Mouse (Mus musculus): ENCODE results near the gene Gng3. TPM values are rescaled to one million over a fixed set of nuclear protein-coding genes. Genes with fewer than 3 reads are reported as not detected.

Gng3 gene
- 0.43 and 0.46 TPM in 2 replicates for polyA plus RNA-seq (2015; fragmentation: Nextera tagmentation; extraction: Ambion mirVana)

GRCm38 (mm10) chr19:8839103-8839907 lies at the start of gene Gng3:
Gene Gng3, minus strand, starts transcription at chr19:8839194.

DNA sequence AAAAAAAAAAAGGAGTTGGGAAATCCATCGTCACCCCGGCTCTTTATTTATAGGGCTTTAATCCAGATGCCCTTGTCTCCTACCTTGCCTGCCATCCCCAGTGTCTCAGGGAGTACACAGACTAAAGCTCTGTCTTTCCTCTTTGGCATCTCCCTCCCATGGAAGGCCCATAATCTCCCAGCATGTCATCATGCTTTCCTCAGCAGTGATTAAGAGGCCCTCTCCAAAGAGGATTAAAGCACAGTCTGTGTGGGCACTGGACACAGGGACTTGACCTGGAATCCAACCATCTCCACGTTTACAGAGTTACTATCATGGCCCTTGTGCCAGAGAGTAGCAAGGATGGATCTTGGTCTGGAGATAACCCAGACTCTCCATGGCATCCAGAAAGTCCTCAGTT lies 44.6 kb upstream of the Gng3 start, which contains the start of the genes Lbhd1 and Gm49403:
TSS of gene Lbhd1 (plus strand) at position 117 of the 400 bp plus-strand sequence.
TSS of gene Gm49403 (plus strand) at position 315 of the 400 bp plus-strand sequence.

DNA sequence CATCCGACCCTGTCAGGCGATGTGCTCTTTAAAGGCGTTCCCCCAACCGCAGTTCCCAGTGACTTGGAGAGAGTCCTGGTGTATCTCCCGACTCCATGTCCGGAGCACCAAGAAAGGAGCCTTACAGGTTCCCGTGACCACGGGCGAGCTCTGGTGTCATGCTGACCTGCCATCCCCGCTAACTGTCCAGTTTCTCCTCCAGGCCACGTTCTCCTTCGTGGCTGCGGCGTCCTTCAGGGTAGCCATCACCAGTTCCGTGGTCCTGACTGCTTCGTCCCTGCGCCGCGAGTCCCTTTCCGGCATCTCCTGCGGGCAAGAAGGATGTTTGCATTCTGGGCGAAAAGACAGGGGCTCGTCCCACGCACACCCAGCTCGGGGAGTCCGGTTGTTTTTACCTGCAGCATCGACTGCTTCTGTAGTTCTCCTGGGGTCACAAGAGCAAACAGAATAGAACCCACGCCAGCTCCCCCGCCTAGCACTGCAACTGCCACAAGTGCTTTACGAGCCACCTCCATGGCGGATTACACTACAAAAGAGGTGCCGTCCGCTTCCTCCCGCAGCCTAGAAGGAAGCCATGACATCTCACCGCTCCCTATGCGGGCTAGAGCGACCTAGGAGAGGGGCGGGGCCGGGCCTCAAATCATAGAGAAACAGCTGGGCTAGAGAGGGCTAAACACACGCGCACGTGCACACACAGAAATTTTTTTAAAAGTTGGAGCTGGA lies 41.5 kb upstream of the Gng3 start, which contains the start of gene Uqcc3:
TSS of gene Uqcc3 (minus strand) at position 613 of the 723 bp plus-strand sequence.

GRCm38 (mm10) chr19:8871267-8872186 lies 32.5 kb upstream of the Gng3 start, which contains the start of gene Ubxn1:
Gene Ubxn1, plus strand, starts transcription at chr19:8871496.

DNA sequence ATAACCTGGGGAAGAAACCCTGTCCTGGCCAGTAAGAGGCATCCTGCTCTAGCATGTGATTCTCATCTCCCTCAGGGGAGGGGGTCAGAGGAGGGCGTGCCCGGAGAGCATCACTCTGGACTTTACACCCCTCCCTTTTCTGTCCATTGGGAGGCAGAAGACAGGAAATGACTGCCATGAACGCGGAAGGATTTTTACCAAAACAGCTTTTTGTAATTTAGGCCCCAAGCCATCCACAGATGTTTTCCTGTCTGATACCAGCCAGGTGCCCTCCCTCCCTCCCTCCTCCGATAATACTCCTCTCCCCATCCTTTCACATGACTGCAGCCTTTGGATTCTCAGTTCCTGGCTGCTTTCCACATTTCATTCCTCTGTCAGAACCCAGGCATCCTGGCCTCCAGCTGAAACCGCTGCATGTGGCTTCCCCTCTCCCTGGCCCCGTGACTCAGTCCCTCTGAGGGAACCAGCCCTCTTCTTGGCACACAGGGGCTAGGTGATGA lies 11.5 kb upstream of the Gng3 start, which contains the start of gene Lrrn4cl:
TSS of gene Lrrn4cl (plus strand) at position 367 of the 500 bp plus-strand sequence.

DNA sequence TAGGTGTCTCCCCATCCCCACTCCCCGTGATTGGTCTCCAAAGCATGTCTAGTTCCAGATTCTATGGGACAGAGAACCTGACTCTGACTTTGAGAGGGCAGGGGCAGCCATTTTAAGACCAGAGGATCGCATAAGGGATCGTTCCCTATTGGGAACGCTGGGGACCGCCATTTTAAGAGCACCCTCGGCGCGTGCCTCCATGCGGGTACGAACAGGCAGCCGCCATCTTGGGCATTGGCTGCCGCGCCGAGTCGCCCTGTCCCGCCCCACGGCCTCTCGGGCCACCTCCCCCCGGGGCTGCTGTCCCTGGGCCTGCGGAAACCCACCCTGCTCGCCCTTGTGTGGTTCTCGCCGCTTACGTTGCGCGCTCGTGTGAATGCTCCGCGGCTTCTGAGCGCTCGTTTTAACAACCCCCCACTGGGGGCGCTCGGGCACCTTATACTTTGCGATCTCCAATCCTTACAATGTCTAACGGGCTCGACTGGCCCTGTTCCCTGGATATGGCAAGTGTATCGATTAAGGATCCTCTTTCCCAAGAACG lies 1.7 kb downstream of the Gng3 start, which contains the start of gene Bscl2:
TSS of gene Bscl2 (plus strand) at position 217 of the 541 bp plus-strand sequence.

DNA sequence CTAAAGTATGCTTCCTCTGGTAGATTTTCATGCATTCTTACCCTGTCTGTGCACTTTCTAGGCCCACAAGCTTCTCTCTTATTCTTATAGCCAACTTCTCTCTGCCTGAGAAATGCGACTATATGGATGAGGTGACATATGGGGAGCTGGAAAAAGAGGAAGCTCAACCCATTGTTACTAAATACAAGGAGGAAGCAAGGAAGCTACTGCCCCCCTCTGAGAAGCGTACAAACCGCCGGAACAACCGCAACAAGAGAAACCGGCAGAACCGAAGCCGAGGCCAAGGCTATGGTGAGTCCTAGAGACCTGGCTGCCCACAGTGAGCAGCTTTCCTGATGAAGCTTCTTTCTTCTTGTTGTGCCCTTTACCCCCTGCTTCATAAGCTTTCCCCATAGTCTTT lies 9.3 kb downstream of the Gng3 start, which contains the start of gene AC129217.1:
TSS of gene AC129217.1 (plus strand) at position 114 of the 400 bp plus-strand sequence.

GRCm38 (mm10) chr19:8819596-8820423 lies 19.2 kb downstream of the Gng3 start, which contains the start of gene Hnrnpul2:
Gene Hnrnpul2, plus strand, starts transcription at chr19:8820010.

GRCm38 (mm10) chr19:8818801-8819595 lies 20.0 kb downstream of the Gng3 start, which contains the start of gene Ttc9c:
Gene Ttc9c, minus strand, starts transcription at chr19:8819333.

GRCm38 (mm10) chr19:8802130-8802821 lies 36.7 kb downstream of the Gng3 start, which contains the start of gene Zbtb3:
Gene Zbtb3, plus strand, starts transcription at chr19:8802555.

GRCm38 (mm10) chr19:8798264-8798946 lies 40.6 kb downstream of the Gng3 start, which contains the start of gene Polr2g:
Gene Polr2g, minus strand, starts transcription at chr19:8798577.

Small RNA genes lying within 50 kb of the gene (microRNA-seq; reads per million reads assigned to microRNA genes)
- 0 to 0.21 reads per million in 2 experiments for gene Mir5136

Other genes starting within 250 kb of the Gng3 start
- gene Slc22a8, start 247.9 kb downstream of the Gng3 start, polyA plus RNA-seq (2015; fragmentation: Nextera tagmentation; extraction: Ambion mirVana) = not detected in 2 replicates
- gene Slc22a6, start 221.2 kb downstream of the Gng3 start, polyA plus RNA-seq (2015; fragmentation: Nextera tagmentation; extraction: Ambion mirVana) = not detected in 2 replicates
- 0.02 and 0.03 TPM in 2 replicates for gene Chrm1, start 175.4 kb downstream of the Gng3 start, polyA plus RNA-seq (2015; fragmentation: Nextera tagmentation; extraction: Ambion mirVana)
- gene Slc3a2, start 115.8 kb downstream of the Gng3 start, polyA plus RNA-seq (2015; fragmentation: Nextera tagmentation; extraction: Ambion mirVana) = 43.4 and 65.1 TPM in 2 replicates
- 39.3 and 41.2 TPM in 2 replicates for gene Wdr74, start 103.4 kb downstream of the Gng3 start, polyA plus RNA-seq (2015; fragmentation: Nextera tagmentation; extraction: Ambion mirVana)
- 0.66 TPM in 1 of 2 replicates, not detected in the other for gene 1700092M07Rik, start 98.5 kb downstream of the Gng3 start, polyA plus RNA-seq (2015; fragmentation: Nextera tagmentation; extraction: Ambion mirVana)
- 66.0 and 69.0 TPM in 2 replicates for gene Stx5a, start 97.8 kb downstream of the Gng3 start, polyA plus RNA-seq (2015; fragmentation: Nextera tagmentation; extraction: Ambion mirVana)
- 54.0 and 56.1 TPM in 2 replicates for gene Nxf1, start 82.1 kb downstream of the Gng3 start, polyA plus RNA-seq (2015; fragmentation: Nextera tagmentation; extraction: Ambion mirVana)
- gene Tmem223, start 68.2 kb downstream of the Gng3 start, polyA plus RNA-seq (2015; fragmentation: Nextera tagmentation; extraction: Ambion mirVana) = 154 and 161 TPM in 2 replicates
- gene Tmem179b, start 64.7 kb downstream of the Gng3 start, polyA plus RNA-seq (2015; fragmentation: Nextera tagmentation; extraction: Ambion mirVana) = 45.0 and 52.0 TPM in 2 replicates
- 13.8 and 14.2 TPM in 2 replicates for gene Taf6l, start 52.8 kb downstream of the Gng3 start, polyA plus RNA-seq (2015; fragmentation: Nextera tagmentation; extraction: Ambion mirVana)
- 106 and 107 TPM in 2 replicates for gene Polr2g, start 40.6 kb downstream of the Gng3 start, polyA plus RNA-seq (2015; fragmentation: Nextera tagmentation; extraction: Ambion mirVana)
- 1.4 and 1.6 TPM in 2 replicates for gene Zbtb3, start 36.6 kb downstream of the Gng3 start, polyA plus RNA-seq (2015; fragmentation: Nextera tagmentation; extraction: Ambion mirVana)
- 18.6 and 18.7 TPM in 2 replicates for gene Ttc9c, start 19.9 kb downstream of the Gng3 start, polyA plus RNA-seq (2015; fragmentation: Nextera tagmentation; extraction: Ambion mirVana)
- 2.9 and 3.4 TPM in 2 replicates for gene Hnrnpul2, start 19.2 kb downstream of the Gng3 start, polyA plus RNA-seq (2015; fragmentation: Nextera tagmentation; extraction: Ambion mirVana)
- gene AC129217.1, start 9.4 kb downstream of the Gng3 start, polyA plus RNA-seq (2015; fragmentation: Nextera tagmentation; extraction: Ambion mirVana) = not detected in 2 replicates
- gene Bscl2, start 1.7 kb downstream of the Gng3 start, polyA plus RNA-seq (2015; fragmentation: Nextera tagmentation; extraction: Ambion mirVana) = 25.2 and 79.5 TPM in 2 replicates
- gene Lrrn4cl, start 11.6 kb upstream of the Gng3 start, polyA plus RNA-seq (2015; fragmentation: Nextera tagmentation; extraction: Ambion mirVana) = 8.7 and 11.7 TPM in 2 replicates
- 164 and 180 TPM in 2 replicates for gene Ubxn1, start 32.3 kb upstream of the Gng3 start, polyA plus RNA-seq (2015; fragmentation: Nextera tagmentation; extraction: Ambion mirVana)
- 91.7 and 93.1 TPM in 2 replicates for gene Uqcc3, start 41.7 kb upstream of the Gng3 start, polyA plus RNA-seq (2015; fragmentation: Nextera tagmentation; extraction: Ambion mirVana)
- gene Lbhd1, start 44.5 kb upstream of the Gng3 start, polyA plus RNA-seq (2015; fragmentation: Nextera tagmentation; extraction: Ambion mirVana) = 28.4 and 33.6 TPM in 2 replicates
- not detected in 2 replicates for gene Gm49403, start 44.7 kb upstream of the Gng3 start, polyA plus RNA-seq (2015; fragmentation: Nextera tagmentation; extraction: Ambion mirVana)
- 34.6 and 42.1 TPM in 2 replicates for gene 1810009A15Rik, start 49.7 kb upstream of the Gng3 start, polyA plus RNA-seq (2015; fragmentation: Nextera tagmentation; extraction: Ambion mirVana)
- gene Gm49416, start 49.7 kb upstream of the Gng3 start, polyA plus RNA-seq (2015; fragmentation: Nextera tagmentation; extraction: Ambion mirVana) = not detected in 2 replicates
- gene Ints5, start 53.8 kb upstream of the Gng3 start, polyA plus RNA-seq (2015; fragmentation: Nextera tagmentation; extraction: Ambion mirVana) = 14.6 and 15.7 TPM in 2 replicates
- gene Ganab, start 58.9 kb upstream of the Gng3 start, polyA plus RNA-seq (2015; fragmentation: Nextera tagmentation; extraction: Ambion mirVana) = 23.3 and 26.7 TPM in 2 replicates
- gene B3gat3, start 81.2 kb upstream of the Gng3 start, polyA plus RNA-seq (2015; fragmentation: Nextera tagmentation; extraction: Ambion mirVana) = 25.2 and 29.5 TPM in 2 replicates
- gene Rom1, start 90.2 kb upstream of the Gng3 start, polyA plus RNA-seq (2015; fragmentation: Nextera tagmentation; extraction: Ambion mirVana) = 3.1 and 3.5 TPM in 2 replicates
- gene Eml3, start 90.4 kb upstream of the Gng3 start, polyA plus RNA-seq (2015; fragmentation: Nextera tagmentation; extraction: Ambion mirVana) = 12.5 and 14.2 TPM in 2 replicates
- gene Mta2, start 102.7 kb upstream of the Gng3 start, polyA plus RNA-seq (2015; fragmentation: Nextera tagmentation; extraction: Ambion mirVana) = 51.8 and 59.1 TPM in 2 replicates
- gene Tut1, start 114.7 kb upstream of the Gng3 start, polyA plus RNA-seq (2015; fragmentation: Nextera tagmentation; extraction: Ambion mirVana) = 13.4 and 14.3 TPM in 2 replicates
- 377 and 401 TPM in 2 replicates for gene Eef1g, start 127.8 kb upstream of the Gng3 start, polyA plus RNA-seq (2015; fragmentation: Nextera tagmentation; extraction: Ambion mirVana)
- gene Ahnak, start 150.1 kb upstream of the Gng3 start, polyA plus RNA-seq (2015; fragmentation: Nextera tagmentation; extraction: Ambion mirVana) = 65.9 and 67.3 TPM in 2 replicates
- 1.4 and 2.8 TPM in 2 replicates for gene Scgb1a1, start 248.8 kb upstream of the Gng3 start, polyA plus RNA-seq (2015; fragmentation: Nextera tagmentation; extraction: Ambion mirVana)

All from skeletal muscle tissue, postnatal 0 days (tissue).